Mouse (Mus musculus): Measurements from ENCODE around the gene Prss16.

DNA sequence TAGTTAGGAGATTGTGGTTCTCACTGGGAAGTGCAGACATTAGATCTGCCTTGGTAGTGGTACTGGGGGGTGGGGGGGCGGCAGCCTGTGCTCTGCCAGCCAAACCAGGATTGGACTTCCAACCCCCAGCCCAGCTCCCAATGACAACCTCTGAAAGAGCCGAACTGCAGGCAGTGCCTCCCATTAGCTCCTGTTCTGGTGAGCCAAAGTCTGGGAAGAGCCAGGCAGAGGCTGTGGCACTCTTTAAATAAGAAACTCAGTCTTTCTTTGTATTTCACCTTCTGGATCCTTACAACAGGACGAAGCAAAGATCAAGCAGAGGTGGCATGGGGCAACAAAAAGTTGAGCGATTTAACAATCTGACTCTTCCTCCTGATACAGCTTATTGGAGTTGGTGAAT is 10.4 kb downstream of the Prss16 start:
- TF ChIP-seq POLR2A (IDR thresholded peaks at IDR 0.05; ENCODE audit: control insufficient read depth, low read depth, low read length) (no peak), CTCF (IDR thresholded peaks at IDR 0.05; ENCODE audit: control insufficient read depth, insufficient read depth, insufficient replicate concordance, low read depth, low read length) (no peak)
